Mouse (Mus musculus): ENCODE results near the gene Iltifb. TPM values are rescaled to one million over a fixed set of nuclear protein-coding genes. Genes with fewer than 3 reads are reported as not detected.
"Not testable (repeated sequence)": the region's sequence is repeated elsewhere in the genome, so short reads cannot be mapped to it uniquely, and the experiment has no call there.

Gene Iltifb
- total RNA-seq (2021) = not detected
- long read RNA-seq, experiment 1 = 0 reads
- long read RNA-seq, experiment 2 = 0 reads

DNA sequence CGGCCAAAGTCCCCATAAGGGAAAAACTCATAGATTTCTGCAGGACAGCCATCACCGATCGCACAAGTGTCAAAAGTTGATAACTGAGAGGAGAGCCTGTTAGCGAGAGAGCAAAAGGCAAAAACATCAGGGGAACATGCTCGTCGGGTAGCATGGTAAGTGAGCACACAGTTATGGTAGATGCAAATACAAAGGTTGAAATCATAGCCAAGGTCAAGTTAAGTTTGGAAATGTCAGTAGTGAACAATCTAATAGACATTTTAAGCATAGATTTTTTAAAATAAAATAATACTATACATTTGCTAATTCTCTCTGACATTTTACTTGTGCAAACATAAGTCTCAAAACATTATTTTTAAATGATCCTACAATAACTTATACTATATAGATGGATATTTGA lies at the start of gene Iltifb:
Iltifb (minus strand) TSS at position 101 of the 400 bp plus-strand sequence.
- no peak for DNase-seq (ENCODE audit: low spot score in 2 of 2)

DNA sequence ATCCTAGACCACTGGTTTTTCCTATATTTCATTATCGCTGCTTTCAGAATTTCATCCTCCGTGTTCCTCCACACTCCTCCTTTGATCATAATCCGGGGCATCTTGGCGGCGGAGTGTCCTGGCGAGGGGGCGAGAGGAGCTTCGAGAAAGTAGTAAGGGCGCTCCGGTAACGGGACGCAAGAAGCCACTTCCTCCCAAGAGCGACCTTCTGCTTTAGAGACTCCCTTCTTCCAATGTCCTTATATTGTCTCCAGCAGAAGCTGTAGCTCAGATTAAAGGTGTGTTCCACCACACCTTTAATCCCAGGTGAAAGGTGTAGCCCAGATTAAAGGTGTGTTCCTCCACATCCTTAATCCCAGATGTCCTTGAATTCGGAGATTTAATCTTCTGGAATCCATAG lies 48.3 kb upstream of the Iltifb start, which contains the start of gene Gm9046:
Gm9046 (minus strand) TSS at position 101 of the 400 bp plus-strand sequence.
- not testable (repeated sequence) for DNase-seq (ENCODE audit: low spot score in 2 of 2)

DNA sequence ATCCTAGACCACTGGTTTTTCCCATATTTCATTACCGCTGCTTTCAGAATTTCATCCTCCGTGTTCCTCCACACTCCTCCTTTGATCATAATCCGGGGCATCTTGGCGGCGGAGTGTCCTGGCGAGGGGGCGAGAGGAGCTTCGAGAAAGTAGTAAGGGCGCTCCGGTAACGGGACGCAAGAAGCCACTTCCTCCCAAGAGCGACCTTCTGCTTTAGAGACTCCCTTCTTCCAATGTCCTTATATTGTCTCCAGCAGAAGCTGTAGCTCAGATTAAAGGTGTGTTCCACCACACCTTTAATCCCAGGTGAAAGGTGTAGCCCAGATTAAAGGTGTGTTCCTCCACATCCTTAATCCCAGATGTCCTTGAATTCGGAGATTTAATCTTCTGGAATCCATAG lies 42.9 kb upstream of the Iltifb start, which contains the start of gene Gm9045:
Gm9045 (minus strand) TSS at position 101 of the 400 bp plus-strand sequence.
- DNase-seq (ENCODE audit: low spot score in 2 of 2) = not testable (repeated sequence)

- DNase-seq (ENCODE audit: low spot score in 2 of 2) = not testable (repeated sequence)
These were observed 37.5 kb upstream of the Iltifb start, which contains the start of gene Gm9044 for GRCm38 (mm10) chr10:118332308-118332707. Gene Gm9044 (minus strand): TSS chr10:118332408.

DNA sequence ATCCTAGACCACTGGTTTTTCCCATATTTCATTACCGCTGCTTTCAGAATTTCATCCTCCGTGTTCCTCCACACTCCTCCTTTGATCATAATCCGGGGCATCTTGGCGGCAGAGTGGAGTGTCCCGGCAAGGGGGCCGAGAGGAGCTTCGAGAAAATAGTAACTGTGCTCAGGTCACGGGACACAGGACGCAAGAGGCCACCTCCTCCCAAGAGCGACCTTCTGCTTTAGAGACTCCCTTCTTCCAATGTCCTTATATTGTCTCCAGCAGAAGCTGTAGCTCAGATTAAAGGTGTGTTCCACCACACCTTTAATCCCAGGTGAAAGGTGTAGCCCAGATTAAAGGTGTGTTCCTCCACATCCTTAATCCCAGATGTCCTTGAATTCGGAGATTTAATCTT lies 32.0 kb upstream of the Iltifb start, which contains the start of gene Gm9040:
Gm9040 (minus strand) TSS at position 101 of the 400 bp plus-strand sequence.
- not testable (repeated sequence) for DNase-seq (ENCODE audit: low spot score in 2 of 2)

DNA sequence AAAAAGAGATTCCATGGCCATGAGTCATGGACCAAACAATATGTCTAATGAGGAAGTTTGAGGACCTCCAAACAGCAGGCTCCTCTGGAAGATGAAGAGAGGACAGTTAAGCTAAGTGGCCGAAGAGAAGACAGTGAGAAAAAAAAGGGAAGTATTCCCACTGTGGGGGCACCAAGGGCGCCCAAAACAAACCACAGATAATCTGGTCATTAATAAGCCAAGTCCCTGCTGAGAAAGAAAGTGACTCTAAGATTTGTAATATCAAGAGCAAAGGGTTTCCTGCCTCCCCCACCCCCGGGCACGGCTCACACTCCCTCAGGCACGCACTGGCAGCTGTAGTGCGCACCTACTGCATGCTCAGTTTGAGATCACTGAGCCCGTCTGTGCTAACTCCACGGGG lies 24.2 kb upstream of the Iltifb start:
- no peak for DNase-seq (ENCODE audit: low spot score in 2 of 2)

DNA sequence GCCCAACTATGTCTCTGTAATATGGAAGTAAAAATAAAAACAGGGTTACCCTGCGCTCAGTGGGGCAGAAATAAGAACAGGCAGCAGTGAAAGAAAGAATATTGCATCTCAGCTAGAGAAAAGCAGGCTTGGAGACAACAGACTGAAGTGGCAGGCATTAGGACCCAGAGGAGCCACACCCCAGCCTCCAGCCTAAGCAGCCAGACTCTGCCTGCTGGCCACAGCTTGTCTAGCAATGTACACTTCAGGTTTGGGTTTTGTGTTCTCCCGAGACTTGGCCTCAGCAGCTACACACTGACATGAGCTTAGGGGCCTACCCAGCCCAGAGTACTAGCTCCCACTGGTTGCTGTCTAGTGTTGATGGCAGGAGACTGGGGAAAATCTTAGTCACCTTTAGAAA lies 7.3 kb upstream of the Iltifb start:
- DNase-seq (ENCODE audit: low spot score in 2 of 2) = not testable (repeated sequence)

DNA sequence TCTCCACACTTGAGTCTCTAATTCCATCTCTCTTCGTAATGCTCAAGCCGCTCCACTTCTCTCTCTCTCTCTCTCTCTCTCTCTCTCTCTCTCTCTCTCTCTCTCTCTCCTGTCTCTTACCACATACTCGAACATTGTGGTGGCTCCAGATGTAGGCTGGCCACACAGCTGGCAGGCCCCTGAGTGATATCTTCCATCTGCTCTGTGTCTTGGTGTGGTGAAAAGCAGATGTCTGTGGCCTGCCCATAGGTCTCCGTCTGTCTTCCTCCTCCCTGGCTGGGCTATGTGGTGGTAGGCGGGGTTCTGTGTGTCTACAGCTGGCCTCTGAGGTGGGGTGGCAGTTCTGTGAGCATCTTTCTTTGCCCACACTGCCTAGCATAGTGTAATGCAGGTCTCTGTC lies 11.8 kb downstream of the Iltifb start:
- DNase-seq (ENCODE audit: low spot score in 2 of 2) = not testable (repeated sequence)

DNA sequence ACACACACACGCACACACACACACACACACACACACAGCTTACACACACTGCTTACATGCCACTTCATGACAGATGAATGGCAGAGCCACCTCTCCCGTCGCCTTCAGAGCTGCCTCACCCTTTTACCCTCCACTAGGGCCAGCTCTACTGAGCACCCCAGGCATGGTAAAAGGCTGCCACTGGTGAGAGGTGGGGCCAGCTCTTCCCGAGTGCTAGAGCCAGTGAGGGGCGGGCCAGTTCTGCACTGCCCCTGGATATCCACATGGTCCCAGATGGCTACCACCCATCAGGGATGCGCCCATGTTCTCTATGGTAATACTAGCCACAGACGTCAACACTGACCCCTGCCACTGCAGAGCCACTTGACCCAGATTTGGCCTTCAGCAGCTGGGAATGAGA lies 12.3 kb downstream of the Iltifb start:
- not testable (repeated sequence) for DNase-seq (ENCODE audit: low spot score in 2 of 2)

- not testable (repeated sequence) for DNase-seq (ENCODE audit: low spot score in 2 of 2)
These were observed 16.8 kb downstream of the Iltifb start for GRCm38 (mm10) chr10:118278069-118278468.

GRCm38 (mm10) chr10:118271416-118271815 lies 23.4 kb downstream of the Iltifb start:
- not testable (repeated sequence) for DNase-seq (ENCODE audit: low spot score in 2 of 2)

GRCm38 (mm10) chr10:118268812-118269211 lies 26.0 kb downstream of the Iltifb start:
- not testable (repeated sequence) for DNase-seq (ENCODE audit: low spot score in 2 of 2)

DNA sequence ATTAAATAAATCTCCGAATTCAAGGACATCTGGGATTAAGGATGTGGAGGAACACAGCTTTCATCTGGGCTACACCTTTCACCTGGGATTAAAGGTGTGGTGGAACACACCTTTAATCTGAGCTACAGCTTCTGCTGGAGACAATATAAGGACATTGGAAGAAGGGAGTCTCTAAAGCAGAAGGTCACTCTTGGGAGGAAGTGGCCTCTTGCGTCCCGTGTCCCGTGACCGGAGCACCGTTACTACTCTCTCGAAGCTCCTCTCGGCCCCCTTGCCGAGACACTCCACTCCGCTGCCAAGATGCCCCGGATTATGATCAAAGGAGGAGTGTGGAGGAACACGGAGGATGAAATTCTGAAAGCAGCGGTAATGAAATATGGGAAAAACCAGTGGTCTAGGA lies 36.5 kb downstream of the Iltifb start, which contains the start of gene Gm32802:
Gm32802 (plus strand) TSS at position 301 of the 400 bp plus-strand sequence.
- not testable (repeated sequence) for DNase-seq (ENCODE audit: low spot score in 2 of 2)

DNA sequence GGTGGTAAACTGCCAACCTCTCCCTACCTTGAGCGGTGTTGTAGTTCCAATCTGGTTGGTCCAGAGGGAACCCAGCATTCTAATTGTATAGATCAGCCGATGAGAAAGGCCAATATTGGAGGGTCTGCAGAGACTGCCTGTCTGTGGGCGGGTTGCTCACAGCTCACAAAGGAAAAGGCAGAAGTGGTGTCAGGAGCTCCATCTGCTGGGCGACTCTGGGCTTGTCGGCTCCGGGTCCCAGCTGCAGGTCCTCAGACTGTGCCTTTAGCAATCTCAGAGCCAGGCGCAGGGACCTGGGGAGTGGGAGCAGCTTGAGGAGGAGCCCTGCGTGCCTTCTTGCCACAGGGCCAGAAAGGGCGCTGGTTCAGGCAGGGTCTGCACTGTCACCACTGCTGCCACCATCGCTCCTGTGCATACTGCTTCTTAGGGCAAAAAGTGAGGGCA lies 44.0 kb downstream of the Iltifb start:
- DNase-seq (ENCODE audit: low spot score in 2 of 2) = peak in 1 of 2 experiments; percentile 21

DNA sequence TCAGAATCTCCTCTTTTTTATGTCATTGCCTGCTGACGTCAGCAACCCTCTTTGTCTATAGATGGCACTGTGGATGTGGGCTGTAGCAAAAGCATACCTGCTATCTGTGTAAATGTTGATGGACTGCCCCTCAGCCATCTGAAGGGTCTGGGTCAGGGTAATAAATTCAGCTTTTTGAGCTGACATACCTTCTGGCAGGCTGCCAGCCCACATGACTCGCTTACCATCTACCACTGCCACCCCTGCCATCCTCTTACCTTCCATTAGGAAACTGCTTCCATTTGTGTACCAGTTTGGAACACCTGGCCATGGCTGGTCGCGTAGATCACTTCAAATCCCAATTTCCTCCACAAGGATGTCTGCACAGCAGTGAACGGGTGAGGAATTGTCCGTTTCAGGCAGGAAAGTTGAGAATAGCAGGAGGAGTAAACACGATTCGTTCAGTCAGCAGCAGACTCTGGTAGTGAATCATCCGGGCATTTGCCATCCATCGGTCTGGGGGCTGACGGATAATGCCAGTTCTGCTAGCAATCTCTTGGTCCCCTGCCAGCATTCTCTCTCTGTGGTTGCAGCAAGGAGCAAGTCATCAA lies 45.7 kb downstream of the Iltifb start:
- peak in 1 of 2 experiments; percentile 21 for DNase-seq (ENCODE audit: low spot score in 2 of 2)

- DNase-seq (ENCODE audit: low spot score in 2 of 2) = not testable (repeated sequence)
These were observed 54.2 kb downstream of the Iltifb start, which contains the start of gene Gm32717 for GRCm38 (mm10) chr10:118240680-118241079. Gene Gm32717 (minus strand): TSS chr10:118240780.

Other genes starting within 250 kb of the Iltifb start
- 10 to 100 TPM; 11.0 to 13.1 TPM for gene Mdm1, start 153.2 kb downstream of the Iltifb start, total RNA-seq (2021)
- not detected for gene Il22, start 90.1 kb downstream of the Iltifb start, total RNA-seq (2021)
- gene Gm32717, start 54.3 kb downstream of the Iltifb start, total RNA-seq (2021) = under 1 TPM; 0.69 to 0.91 TPM
- gene Gm32802, start 36.4 kb downstream of the Iltifb start, total RNA-seq (2021) = under 1 TPM; 0.69 to 0.91 TPM
- gene Gm9040, start 31.9 kb upstream of the Iltifb start, total RNA-seq (2021) = not detected
- gene Gm9044, start 37.4 kb upstream of the Iltifb start, total RNA-seq (2021) = not detected
- gene Gm9045, start 42.8 kb upstream of the Iltifb start, total RNA-seq (2021) = not detected
- not detected for gene Gm9046, start 48.2 kb upstream of the Iltifb start, total RNA-seq (2021)
- under 1 TPM in 1 of 2 experiments, not detected in 1; 0.21 TPM for gene Gm9048, start 53.6 kb upstream of the Iltifb start, total RNA-seq (2021)
- not detected for gene Gm9049, start 59.1 kb upstream of the Iltifb start, total RNA-seq (2021)
- not detected for gene Ifng, start 146.0 kb upstream of the Iltifb start, total RNA-seq (2021)

Data from layer of hippocampus, postnatal 14 days (tissue).